Mouse (Mus musculus) macrophage (primary cell): Measurements from ENCODE around the gene Icmt. TPM values are rescaled to one million over a fixed set of nuclear protein-coding genes. Genes with fewer than 3 reads are reported as not detected.

Source experiments
- H3K27ac ChIP-seq: fragments of 350-480 bp; formaldehyde crosslinking; 2 replicates; pipeline ENCODE4 v1.9.0; 2021
- H3K36me3 ChIP-seq: fragments of 350-480 bp; formaldehyde crosslinking; 2 replicates; pipeline ENCODE4 v1.9.0; 2021; ENCODE audit errors: inconsistent target
- H3K4me3 ChIP-seq: fragments of 350-480 bp; formaldehyde crosslinking; 2 replicates; pipeline ENCODE4 v1.9.0; 2021; ENCODE audit errors: inconsistent target
- H3K79me2 ChIP-seq: fragments of 350-480 bp; formaldehyde crosslinking; 2 replicates; pipeline ENCODE4 v1.9.0; 2021; ENCODE audit errors: inconsistent target
- WGBS: methylation state at CpG from one replicate; pipeline ENCODE4 v1.1.7; 2026; ENCODE audit warnings: inconsistent platforms; ENCODE audit not compliant: missing documents; 5-methylcytosine and 5-hydroxymethylcytosine counted together
- polyA plus RNA-seq: library from polyadenylated mRNA; stranded (reverse); fragments of 250-400 nt; gene quantifications from 3 replicates; pipeline ENCODE4 v1.2.4, GENCODE M21; 2018; ENCODE audit warnings: inconsistent platforms

Gene Icmt
- polyA plus RNA-seq, 1 experiment from 2014 or later, result 7.9 TPM

- Histone ChIP-seq H3K79me2 (peaks cover 16% of the 10 kb centered on the region; the same call in 1 of the 2 replicates), H3K27ac (no peak overlapping the region), H3K4me3 (no peak overlapping the region), H3K36me3 (peaks cover 22% of the 10 kb centered on the region)
- WGBS, result 91% methylated on average over 11 of the region's 11 CpGs
These were observed 5.0 kb downstream of the Icmt start for GRCm38 (mm10) chr4:152302012-152302411.

DNA sequence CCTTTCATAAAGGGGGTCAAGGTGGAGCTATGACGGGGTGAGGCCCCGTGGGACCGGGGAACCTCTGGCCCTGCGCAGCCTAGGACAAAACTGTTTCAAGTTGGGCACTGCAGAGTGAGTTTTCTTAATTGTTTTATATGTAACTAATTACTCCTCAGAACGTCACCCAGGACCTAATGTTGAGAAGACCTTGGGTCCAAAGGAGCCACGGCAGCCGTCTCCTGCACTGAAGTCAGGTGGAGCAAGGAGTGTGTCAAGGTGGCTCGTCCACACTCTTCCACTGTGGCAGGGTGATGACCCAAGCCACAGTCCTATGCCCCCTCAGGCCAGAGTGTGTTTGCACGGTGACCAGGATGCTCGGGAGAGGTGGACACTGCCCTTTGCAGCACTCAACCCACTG is 6.1 kb downstream of the Icmt start:
- H3K36me3 ChIP-seq, result peaks cover 22% of the 10 kb centered on the region
- H3K27ac ChIP-seq, result no peak overlapping the region
- H3K79me2 ChIP-seq, result peaks cover 10% of the 10 kb centered on the region; the same call in 1 of the 2 replicates
- H3K4me3 ChIP-seq, result no peak overlapping the region
- WGBS, result 97% methylated on average over 10 of the region's 10 CpGs

DNA sequence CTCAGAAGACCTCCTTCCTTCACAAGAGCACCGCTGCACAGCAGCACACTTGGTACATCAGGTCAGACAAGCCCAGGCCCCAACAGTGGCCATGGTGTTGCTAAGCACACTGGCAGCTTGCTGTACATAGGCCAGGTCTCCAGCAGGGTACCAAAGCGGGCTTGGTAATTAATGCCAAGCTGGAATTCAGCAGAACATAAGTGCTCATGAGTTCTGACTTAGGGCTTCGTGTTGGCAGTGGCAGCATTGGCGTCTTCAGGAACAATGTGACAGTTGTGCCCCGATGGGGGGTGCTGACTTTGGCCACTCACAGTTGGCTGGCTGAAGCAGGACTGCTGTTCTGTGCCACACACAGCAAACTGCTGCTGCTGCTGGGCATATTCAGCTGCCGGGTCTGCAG is 7.7 kb downstream of the Icmt start:
- no peak overlapping the region for H3K27ac ChIP-seq
- WGBS, result 93% methylated on average over 6 of the region's 6 CpGs
- H3K79me2 ChIP-seq, result no peaks in the 10 kb centered on the region
- no peak overlapping the region for H3K4me3 ChIP-seq
- peaks cover 22% of the 10 kb centered on the region for H3K36me3 ChIP-seq

- Histone ChIP-seq H3K79me2 (no peaks in the 10 kb centered on the region), H3K4me3 (no peak overlapping the region), H3K27ac (no peak overlapping the region), H3K36me3 (peaks cover 17% of the 10 kb centered on the region)
- WGBS, result 90% methylated on average over 6 of the region's 6 CpGs
These were observed 9.0 kb downstream of the Icmt start for GRCm38 (mm10) chr4:152305991-152306390.

DNA sequence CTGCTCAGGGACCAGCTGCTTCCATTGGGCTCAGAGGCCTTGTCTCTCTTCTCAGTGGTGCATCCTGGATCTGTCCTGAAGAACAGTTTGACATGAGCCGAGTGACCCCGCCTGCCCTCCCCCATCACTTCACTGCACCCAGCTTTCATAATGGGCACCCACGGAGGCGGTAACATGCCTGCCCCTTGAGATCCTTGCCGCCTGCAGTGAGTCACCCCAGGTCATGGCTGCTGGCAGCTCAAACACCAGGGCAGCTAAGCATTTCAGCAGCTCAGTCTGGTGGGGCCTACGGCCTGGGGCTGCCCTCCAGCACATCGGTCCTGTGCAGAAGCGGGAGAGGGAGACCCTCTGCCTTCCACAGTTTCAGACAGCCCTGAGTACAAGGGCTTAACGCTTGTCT is 10.5 kb downstream of the Icmt start:
- H3K27ac ChIP-seq, result no peak overlapping the region
- no peaks in the 10 kb centered on the region for H3K79me2 ChIP-seq
- 92% methylated on average over 8 of the region's 9 CpGs for WGBS
- H3K36me3 ChIP-seq, result peaks cover 16% of the 10 kb centered on the region
- no peak overlapping the region for H3K4me3 ChIP-seq

- Histone ChIP-seq H3K79me2 (no peaks in the 10 kb centered on the region), H3K36me3 (no peaks in the 10 kb centered on the region), H3K4me3 (no peak overlapping the region), H3K27ac (no peak overlapping the region)
- WGBS, result 20% methylated on average over 14 of the region's 14 CpGs
These were observed 15.2 kb downstream of the Icmt start for GRCm38 (mm10) chr4:152312186-152312585.

DNA sequence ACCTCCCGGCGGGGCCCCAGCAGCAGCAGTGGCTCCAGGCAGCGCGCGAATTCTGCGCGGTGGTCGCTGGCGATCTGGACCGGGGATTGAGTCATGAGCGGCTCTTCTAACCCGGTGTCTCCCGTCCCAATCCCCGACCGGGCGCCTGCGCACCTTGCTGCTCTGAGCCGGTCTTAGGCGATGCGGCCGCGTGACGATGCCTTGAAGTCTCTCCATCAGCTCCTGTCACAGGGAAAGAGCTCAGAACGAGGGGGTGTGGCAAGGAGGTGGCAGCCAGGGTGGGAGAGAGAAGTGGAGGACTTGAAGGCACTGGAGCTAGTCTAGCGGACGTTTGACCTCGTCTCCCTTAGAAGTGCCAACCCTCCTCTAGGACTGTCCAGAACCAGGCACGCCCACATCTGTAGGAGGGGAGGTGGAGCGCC is 16.2 kb downstream of the Icmt start:
- H3K36me3 ChIP-seq, result no peaks in the 10 kb centered on the region
- 1% methylated on average over 29 of the region's 29 CpGs for WGBS
- H3K79me2 ChIP-seq, result no peaks in the 10 kb centered on the region
- H3K27ac ChIP-seq, result no peak overlapping the region
- no peak overlapping the region for H3K4me3 ChIP-seq

DNA sequence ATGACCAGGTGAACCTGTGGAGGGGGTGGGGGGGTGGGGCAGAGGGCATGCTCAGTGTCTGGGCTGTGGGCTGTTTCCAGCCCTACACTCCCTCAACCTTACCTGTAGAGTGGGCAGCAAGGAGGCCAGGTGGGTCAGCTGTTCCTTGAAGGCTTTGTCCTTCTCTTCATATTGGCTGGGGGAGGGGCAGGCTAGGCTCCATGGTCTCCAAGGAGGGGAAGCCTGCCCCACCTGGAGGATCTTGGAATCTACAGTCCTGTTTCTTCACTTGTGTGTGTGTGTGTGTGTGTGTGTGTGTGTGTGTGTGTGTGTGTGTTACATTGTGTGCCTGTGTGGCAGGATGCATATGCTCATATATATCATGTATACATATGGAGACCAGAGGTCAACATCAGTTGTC is 16.9 kb downstream of the Icmt start:
- no peaks in the 10 kb centered on the region for H3K36me3 ChIP-seq
- no peak overlapping the region for H3K4me3 ChIP-seq
- no peaks in the 10 kb centered on the region for H3K79me2 ChIP-seq
- no peak overlapping the region for H3K27ac ChIP-seq

DNA sequence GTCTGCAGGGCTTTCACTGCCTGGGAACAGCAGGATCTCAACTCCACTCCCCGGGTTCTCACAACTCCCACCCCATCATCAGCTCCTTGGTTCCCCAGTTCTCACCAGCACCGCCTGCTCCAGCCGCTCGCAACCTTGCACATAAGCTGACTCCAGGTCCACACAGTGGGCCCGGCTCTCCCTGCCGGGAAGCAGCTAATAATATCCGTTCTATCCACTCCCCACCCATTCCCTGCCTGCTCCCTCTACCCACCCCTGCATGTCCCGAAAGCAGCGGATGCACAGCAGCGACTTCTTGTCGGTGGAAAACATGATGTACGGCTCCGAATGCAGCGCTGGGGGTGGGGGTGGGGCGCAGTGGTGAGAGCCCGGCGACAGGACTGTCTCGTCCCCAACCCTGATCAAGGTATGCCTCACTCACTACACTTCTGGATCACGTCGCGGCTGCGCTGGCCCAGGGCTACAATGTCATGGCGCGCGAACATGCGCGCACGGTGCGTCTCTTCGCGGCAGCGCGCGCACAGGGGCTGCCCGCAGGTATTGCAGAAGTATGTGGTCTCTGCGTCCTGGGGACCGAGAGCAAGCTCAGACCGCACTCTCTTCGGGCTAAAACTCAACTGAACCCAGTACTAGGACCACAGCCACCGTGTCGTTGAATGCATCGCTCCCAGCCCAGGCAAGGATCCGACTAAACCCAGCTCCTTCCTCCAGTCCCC is 18.6 kb downstream of the Icmt start:
- Histone ChIP-seq H3K36me3 (no peaks in the 10 kb centered on the region), H3K79me2 (no peaks in the 10 kb centered on the region), H3K4me3 (no peak overlapping the region), H3K27ac (no peak overlapping the region)
- 2% methylated on average over 43 of the region's 43 CpGs for WGBS

DNA sequence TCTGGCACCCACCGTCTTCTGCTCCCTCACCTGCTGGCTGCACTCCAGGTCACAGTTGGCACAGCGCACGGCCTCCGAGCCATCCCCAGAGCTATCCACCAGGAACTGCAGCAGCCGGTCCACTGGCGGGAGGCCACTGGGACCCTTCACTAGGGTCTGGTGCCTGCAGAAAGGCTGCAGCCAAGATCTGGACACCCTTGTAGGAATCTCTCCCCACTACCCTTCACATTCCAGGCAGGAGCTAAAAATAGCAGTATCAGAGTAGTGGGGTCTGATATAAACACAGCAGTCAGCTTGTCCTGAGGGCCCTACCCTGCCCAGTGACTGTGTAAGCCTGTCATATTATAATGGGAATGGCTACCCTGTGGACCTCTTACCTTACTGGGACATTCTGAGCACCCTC is 20.6 kb downstream of the Icmt start:
- 97% methylated on average over 3 of the region's 6 CpGs for WGBS
- no peak overlapping the region for H3K27ac ChIP-seq
- no peaks in the 10 kb centered on the region for H3K36me3 ChIP-seq
- no peak overlapping the region for H3K4me3 ChIP-seq
- no peaks in the 10 kb centered on the region for H3K79me2 ChIP-seq

DNA sequence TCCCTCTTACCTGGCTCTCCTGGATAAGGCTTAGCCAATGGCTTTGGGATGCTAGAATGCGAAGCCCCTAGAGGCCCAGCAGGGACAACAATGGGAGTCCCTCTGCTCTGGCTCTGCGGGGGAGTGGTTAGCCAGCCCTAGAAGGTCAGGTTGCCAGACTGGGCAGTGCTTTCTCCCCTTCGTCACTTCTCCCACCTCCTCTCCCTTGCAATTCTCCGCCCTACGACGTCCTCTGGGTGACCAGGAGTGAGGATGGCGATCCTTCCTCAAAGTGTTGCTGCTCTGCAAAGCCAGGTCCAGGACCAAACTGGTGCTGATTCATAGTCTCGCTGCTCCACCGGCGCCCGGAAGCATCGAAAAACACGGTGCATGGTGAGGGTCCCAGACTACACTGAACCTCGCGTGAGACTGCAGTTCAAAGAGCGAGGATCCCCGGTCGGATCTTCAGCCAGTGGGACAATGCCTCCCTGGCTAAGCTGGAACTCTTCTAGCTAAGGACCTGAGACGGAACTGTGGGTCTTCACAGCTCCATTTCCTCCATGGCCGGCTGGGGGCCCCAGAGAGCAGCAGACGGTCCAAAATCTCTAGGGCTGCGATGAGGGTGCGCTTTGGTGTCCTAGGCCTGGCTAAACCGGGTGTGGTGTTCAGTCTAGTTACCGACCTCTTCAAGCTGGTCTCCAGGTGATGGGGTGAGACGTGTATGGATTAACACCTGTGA is 21.6 kb downstream of the Icmt start, which contains the start of gene Rnf207:
Rnf207 (minus strand) TSS at position 477 of the 718 bp plus-strand sequence.
- no peaks in the 10 kb centered on the region for H3K79me2 ChIP-seq
- H3K4me3 ChIP-seq, result no peak within 1 kb of the TSS
- H3K36me3 ChIP-seq, result no peaks in the 10 kb centered on the region
- H3K27ac ChIP-seq, result no peak within 1 kb of the TSS
- 7% methylated on average over 26 of the region's 26 CpGs for WGBS

DNA sequence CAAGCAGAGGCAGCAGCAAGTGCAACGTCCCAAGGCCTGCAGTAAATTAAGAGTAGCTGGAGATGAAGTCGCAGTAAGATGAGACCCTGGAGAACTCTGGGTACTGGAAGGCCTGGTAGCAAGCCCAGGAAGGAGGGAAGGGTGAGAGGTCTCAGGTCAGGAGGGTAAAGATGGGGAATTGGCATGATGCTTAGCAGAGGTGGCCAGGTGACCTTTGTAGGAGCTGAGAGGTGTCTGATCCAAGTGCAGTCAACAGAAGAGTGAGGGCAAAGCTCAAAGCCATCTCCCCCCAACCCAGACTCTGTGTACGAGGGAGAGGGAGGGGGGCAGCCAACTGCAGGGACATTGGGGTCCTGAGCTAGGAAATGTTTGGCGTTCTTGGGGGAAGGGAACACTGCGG is 24.4 kb downstream of the Icmt start:
- Histone ChIP-seq H3K4me3 (no peak overlapping the region), H3K79me2 (peaks cover 6% of the 10 kb centered on the region), H3K36me3 (no peaks in the 10 kb centered on the region), H3K27ac (no peak overlapping the region)
- 81% methylated on average over 5 of the region's 5 CpGs for WGBS

DNA sequence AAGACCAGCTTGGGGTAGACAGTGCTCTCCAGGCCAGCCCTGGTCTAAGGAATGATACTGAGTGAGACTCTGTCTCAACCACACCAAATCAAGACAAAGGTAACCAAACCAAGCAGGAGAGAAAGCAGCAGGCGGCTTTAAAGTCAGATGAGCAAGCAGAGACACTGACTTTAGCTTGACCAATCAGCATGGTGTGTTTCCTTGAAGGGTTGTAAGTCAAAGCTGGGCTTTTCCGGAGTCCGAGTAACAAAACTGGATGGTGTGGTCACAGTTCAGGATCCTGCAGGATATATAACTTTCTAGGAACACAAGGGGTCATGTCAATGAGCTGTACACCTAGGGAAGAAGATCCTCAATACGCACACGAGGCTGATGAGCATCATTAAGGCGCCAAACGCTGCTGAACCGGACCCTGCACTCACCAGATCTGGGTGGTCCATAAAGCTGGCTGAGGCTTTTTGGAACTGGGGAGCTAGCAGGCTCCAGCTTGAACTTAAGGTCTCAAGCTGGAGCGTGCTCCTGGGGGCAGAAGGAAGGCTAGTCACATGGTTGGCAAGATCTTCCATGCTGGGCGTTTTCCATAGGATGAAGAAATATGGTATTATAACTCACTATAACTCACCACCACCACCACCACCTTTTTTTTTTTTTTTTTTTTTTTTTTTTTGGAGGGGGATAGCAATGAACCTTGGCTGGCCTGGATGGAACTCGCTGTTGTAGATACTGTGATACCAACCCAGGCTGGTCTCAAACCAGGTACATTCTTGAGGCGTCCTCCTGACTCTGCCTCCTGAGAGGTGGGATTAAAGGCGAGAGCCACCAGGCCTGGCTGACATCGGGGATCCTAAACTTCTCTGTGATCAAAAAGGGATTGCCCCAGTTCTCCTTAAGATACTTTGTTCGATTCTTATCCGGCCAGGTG is 27.9 kb downstream of the Icmt start:
- Histone ChIP-seq H3K79me2 (peaks cover 40% of the 10 kb centered on the region), H3K4me3 (peak overlapping the region; percentile 81), H3K27ac (peak overlapping the region; percentile 65), H3K36me3 (peaks cover 14% of the 10 kb centered on the region; the same call in 1 of the 2 replicates)
- 50% methylated on average over 14 of the region's 16 CpGs for WGBS

- Histone ChIP-seq H3K4me3 (peak within 1 kb of the TSS; percentile 81), H3K27ac (peak within 1 kb of the TSS; percentile 65)
- WGBS, result 1% methylated on average over 66 of the region's 70 CpGs
These were observed 28.8 kb downstream of the Icmt start, which contains the start of gene Rpl22 for GRCm38 (mm10) chr4:152325574-152326411. TSS of gene Rpl22 (plus strand) at chr4:152325742.

More at GRCm38 (mm10) chr4:152325574-152326411, 28.8 kb downstream of the Icmt start, which contains the start of gene Rpl22:
- H3K36me3 ChIP-seq, result peaks cover 23% of the 10 kb centered on the region; the same call in 1 of the 2 replicates
- peaks cover 49% of the 10 kb centered on the region for H3K79me2 ChIP-seq
